Mouse (Mus musculus): ENCODE data around the gene Lrrc29.

Gene Lrrc29

GRCm38 (mm10) chr8:105326141-105326672 is at the start of gene Lrrc29, which contains the start of gene Tmem208:
TSS of gene Lrrc29 (minus strand) at chr8:105326278.
TSS of gene Tmem208 (plus strand) at chr8:105326354.
- peak; percentile 96 for DNase-seq (ENCODE audit: low spot score)

- peak; percentile 88 for DNase-seq (ENCODE audit: low spot score)
Observed at GRCm38 (mm10) chr8:105374513-105374966, 48.5 kb upstream of the Lrrc29 start.

DNA sequence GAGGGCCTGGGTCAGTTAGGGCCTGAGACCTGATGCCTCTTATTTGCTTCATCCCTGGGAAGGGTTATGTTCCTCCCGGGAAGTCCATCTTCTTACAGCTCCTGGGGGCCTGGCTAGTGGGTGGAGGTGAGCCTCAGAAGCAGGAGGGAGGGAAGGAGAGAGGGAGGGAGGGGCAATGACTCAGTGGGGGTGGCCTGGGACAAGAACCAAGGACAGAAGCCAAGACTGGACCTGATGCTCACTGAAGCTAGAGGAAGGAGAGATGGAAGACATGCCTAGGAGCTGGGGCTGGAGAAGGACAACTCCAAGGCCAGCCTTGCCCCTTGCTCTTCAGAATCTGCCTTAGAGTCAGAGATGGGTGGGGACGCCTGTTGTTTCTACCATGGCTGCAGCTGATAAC is 47.0 kb upstream of the Lrrc29 start, which contains the start of gene Plekhg4:
Gene Plekhg4, plus strand, starts transcription at position 243 of the 400 bp plus-strand sequence.
- DNase-seq (ENCODE audit: low spot score) = no peak

- DNase-seq (ENCODE audit: low spot score) = no peak
Observed at GRCm38 (mm10) chr8:105372473-105372872, 46.4 kb upstream of the Lrrc29 start.

DNA sequence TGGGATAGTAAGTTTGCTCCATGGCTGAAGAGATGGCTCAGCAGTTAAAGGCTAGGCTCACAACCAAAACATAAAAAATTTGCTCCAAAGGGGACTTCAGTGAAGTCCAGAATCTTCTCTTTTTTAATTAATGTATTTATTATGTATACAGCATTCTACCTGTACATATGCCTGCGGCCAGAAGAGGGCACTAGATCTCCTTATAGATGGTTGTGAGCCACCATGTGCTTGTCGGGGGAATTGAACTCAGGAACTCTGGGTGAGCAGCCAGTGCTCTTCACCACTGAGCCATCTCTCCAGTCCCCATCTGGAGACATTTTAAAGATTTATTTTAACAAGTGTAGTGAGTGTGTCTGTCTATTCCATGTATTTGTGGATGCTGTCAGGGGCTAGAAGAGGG is 41.0 kb upstream of the Lrrc29 start:
- DNase-seq (ENCODE audit: low spot score) = no peak

- DNase-seq (ENCODE audit: low spot score) = no peak
Observed at GRCm38 (mm10) chr8:105361751-105362702, 35.9 kb upstream of the Lrrc29 start.

DNA sequence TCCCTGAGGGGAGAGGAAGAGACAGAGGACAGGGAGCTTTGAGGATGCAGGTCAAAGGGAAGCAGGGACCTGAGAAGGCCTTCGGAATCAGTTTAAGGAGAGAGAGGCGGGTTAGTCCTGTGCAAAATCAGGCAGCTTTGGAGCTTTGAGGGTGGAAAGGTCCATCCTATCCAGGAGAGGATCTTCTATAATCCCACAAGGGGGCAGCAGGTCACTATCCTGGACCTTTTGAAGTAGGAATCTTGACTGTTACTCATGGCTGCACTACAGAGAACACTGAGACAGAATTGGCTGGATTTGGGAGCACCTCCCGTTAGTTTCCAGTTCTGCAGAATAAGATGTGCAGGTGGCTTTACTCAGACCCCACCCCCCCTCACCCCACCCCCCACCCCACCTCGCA is 33.6 kb upstream of the Lrrc29 start:
- no peak for DNase-seq (ENCODE audit: low spot score)

DNA sequence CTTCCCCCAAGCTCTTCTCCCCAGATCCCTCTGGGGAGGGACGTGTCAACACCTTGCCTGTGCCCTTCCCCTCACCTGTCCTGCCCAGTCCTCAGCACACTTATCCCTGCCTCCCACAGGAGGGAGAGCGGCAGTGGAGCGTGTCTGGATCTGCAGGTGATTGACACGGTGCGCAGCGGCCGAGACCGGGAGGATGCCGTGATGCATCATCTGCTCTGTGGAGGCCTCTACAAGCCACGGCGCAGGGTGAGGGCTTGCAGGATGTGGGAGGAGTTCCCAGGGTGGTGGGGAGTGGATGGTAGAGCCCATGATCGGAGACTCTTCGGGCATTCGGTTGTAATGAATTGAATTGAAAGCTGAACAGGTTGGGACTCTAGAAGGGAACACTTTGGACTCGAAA is 33.1 kb upstream of the Lrrc29 start:
- no peak for DNase-seq (ENCODE audit: low spot score)

GRCm38 (mm10) chr8:105356681-105357080 is 30.6 kb upstream of the Lrrc29 start:
- no peak for DNase-seq (ENCODE audit: low spot score)

DNA sequence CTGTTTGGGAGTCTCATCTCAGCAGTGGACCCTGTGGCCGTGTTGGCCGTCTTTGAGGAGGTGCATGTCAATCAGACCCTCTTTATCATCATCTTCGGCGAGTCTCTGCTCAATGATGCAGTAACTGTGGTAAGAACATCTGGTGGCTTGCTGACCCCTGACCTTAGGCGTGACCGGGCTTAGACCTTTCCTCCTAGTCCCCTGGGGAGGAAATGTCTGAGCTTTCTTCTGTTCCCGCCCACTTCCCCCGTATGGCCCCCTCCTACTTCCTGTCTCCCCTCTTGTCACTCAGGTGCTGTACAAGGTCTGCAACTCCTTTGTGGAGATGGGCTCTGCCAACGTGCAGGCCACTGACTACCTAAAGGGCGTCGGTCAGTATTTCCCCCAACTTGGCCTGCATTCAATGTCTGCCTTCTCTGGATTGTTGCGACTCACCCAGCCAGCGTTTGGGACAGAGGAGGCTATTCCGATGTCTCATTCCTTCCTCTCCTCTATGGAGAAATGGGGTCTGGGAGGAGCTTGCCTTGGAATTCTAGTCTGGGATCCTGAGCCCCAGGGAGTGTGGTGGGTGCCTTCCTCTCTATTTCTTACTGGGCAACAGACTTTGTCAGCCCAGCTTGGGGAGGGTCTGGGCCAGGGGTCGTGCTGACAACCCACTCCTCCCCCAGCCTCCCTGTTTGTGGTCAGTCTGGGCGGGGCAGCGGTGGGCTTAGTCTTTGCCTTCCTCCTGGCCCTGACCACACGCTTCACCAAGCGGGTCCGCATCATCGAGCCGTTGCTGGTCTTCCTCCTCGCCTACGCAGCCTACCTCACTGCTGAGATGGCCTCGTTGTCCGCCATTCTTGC is 29.3 kb upstream of the Lrrc29 start:
- DNase-seq (ENCODE audit: low spot score) = no peak

DNA sequence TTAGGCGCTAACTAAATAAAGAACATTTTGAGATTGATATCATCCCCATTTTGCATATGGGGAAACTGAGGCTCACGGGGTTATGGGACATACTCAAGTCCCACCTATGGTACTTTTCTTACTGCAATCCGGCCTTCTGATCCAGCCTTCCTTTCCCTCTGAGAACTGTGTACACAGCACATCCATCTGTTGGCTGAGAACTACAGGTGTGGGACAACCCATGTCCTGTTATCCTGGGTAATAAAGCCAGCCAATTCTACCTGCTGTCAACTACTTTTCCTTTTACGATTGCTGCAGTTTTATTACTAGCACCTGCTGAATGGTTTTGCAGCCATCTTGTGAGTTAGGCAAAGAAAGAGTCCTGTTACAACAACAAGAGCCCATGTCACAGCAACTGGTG is 28.5 kb upstream of the Lrrc29 start:
- DNase-seq (ENCODE audit: low spot score) = no peak

- no peak for DNase-seq (ENCODE audit: low spot score)
Observed at GRCm38 (mm10) chr8:105353583-105354135, 27.6 kb upstream of the Lrrc29 start.

DNA sequence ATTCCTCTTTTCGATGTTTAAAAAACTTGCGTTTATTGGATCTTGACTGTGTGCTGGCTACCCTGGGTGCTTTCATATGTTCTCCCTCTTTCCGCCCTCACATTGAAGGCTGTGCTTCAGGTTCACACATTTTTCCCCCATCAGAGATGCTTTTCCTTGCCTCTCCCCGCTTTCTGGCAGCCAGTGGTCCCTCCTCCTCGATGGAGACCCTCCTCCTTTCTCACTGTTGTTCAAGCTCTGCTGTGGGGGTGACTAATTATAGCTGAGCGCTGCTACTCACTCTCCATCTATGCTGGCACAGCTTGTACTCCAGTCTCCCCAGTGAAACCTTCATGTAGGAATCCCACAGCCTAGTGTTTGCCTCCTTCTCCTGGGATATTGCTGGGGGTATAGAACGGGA is 24.1 kb upstream of the Lrrc29 start:
- no peak for DNase-seq (ENCODE audit: low spot score)

DNA sequence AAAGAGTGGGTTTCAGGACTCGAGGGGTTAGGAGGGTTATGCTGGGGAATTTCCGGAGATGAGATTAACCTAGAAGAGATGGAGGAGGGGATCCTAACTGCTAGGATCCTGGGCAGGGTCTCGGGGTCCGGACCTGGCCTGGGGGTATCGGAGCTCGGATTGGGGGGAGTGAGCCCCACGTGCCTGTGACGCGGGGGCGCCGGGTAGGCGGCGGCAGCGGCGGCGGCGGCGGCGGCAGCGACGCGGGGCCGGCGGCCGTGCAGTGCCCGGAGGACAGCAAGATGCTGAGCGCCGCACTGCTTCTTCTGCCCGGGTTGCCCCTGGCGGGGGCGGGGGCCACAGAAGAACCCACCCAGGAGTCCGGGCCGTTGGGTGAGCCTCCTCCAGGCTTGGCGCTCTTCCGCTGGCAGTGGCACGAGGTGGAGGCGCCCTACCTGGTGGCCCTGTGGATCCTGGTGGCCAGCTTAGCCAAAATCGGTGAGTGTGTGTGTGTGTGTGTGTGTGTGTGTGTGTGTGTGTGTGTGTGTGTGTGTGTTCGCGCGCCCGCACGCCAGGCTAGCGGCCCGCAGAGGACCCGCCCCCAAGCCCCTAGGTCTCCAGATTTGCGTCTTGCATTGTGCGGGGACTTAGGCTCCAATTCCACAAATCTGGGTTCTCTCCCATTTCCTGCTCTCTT is 23.2 kb upstream of the Lrrc29 start:
- DNase-seq (ENCODE audit: low spot score) = no peak

DNA sequence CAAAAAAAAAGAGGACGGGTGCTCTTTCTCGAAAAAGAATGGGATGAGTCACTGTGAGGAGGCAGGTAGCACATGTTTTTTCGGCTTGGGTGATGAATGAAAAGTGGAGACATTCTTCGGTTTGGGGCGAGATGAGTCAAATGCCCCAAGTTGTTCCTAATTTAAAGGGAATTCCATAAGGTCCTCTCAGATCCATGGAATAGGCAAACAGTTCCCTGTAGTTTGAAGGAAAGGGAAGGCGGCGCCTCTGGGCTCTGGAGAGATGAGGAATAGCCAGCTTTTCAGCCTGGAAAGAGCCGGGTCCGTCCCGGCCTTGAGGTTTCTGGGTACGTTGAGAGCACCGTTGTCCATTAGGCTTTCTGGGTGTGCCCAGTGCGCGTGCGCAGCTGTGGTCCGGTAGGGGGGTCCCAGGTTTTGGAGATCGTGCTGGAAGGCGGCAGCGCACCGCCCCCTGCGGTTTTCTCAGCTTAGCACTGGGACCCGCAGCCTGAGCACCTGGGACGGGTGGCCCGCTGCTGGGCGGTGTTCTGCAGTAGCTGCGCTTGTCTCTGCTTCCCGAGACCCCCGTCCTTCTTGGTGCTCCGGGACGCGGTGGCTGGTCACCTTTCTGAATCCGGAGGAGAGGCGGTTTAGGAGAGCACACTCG is 22.5 kb upstream of the Lrrc29 start, which contains the start of gene Slc9a5:
Gene Slc9a5, plus strand, starts transcription at position 394 of the 646 bp plus-strand sequence.
- peak; percentile 80 for DNase-seq (ENCODE audit: low spot score)

DNA sequence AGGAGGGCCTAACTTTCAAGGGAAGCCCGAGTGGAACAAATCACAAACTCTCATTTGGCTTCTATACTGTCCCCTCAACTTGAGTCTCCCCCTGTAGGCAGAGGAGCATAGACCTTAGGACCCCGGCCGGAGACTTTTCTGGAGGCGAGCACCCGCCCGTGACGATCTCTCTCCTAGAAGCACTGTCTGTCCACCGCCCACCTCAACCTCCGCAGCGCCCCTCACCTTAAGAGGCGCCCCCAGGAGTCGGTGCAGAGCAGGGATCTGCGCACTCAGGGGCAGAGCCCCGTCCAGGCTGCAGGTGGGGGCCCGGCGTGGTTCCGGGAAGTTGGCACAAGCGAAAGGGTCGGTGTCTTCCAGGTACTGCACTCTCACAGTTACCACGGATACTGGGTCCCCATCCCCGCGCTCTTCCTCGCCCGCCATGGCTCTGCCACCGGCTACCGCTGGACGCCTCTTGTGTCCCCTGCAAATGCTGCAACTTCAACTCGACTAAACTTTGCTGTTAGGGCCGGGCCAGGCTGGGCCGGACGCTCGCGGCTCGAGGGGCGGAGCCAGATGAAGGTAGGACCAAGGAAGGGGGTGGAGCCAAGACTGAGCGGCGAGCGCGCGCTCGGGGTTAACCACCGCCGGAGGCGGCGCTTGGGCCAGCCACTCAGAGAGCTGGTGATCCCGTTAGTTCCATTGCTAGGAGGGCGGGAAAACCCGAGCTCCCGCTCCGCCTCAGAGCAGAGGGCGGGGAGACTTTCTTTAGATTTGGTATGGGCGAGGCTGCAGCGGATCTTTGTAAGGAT is 21.5 kb upstream of the Lrrc29 start, which contains the start of gene Fhod1:
Gene Fhod1, minus strand, starts transcription at position 526 of the 794 bp plus-strand sequence.
- DNase-seq (ENCODE audit: low spot score) = peak; percentile 93

DNA sequence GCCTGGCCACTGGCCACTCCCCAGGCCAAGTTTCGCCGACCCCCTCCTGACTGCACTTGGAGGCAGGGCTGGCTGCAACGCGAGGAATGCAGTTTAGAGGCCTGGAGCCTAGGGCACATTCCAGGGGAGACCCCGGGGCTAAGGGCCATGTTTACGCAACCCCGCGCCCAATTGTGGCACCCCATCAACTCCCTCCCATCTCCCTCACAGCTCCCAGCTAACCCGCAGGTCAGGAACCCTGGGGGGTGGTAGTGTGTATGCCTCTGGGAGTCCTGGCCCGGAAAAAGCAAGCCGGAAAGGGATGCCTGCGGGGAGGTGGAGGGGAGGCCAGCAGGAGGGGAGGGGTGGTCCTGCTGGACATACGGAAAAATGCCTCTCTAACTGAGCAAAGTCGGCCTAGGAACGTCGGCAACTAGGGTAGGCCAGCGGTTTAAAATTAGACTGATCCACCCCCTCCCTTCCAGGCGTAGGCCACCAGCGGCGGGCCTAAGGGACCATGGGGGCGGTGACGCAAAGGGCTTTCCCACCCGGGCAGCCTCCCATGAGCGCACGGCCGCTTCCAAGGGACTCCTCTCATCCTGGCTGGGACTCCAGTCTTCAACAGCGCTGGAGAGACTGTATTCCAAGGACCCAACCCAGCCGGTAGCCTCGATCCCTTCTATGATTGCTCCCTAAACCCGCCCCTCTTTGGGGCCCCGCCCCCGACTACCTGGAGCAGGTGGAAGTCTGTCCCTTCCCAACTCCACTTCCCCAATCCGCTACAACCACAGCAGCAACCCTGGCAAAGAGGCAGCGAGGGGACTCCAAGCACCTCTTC is 20.7 kb upstream of the Lrrc29 start:
- peak; percentile 62 for DNase-seq (ENCODE audit: low spot score)

GRCm38 (mm10) chr8:105345061-105345975 is 19.2 kb upstream of the Lrrc29 start:
- no peak for DNase-seq (ENCODE audit: low spot score)

Measured in testis, postnatal 14 days (tissue).